Mouse (Mus musculus) intestine, embryonic 15.5 days (tissue): Measurements from ENCODE around the gene Plscr4. TPM values are rescaled to one million over a fixed set of nuclear protein-coding genes. Genes with fewer than 3 reads are reported as not detected.

Experiments
- ATAC-seq: fragments of 200-750 bp; cut with Nextera tagmentation; 2 replicates; pipeline ENCODE4 v1.8.0; 2017; ENCODE audit warnings: moderate TSS enrichment, moderate library complexity
- H3K27ac ChIP-seq: fragments of 300-500 bp; sonication (generic); 2 replicates; pipeline ENCODE4 v1.5.1; 2015; ENCODE audit warnings: mild to moderate bottlenecking, inconsistent platforms
- H3K27me3 ChIP-seq: fragments of 300-500 bp; sonication (generic); replicated peaks from 2 replicates; pipeline ENCODE4 v1.6.1; 2015; ENCODE audit warnings: inconsistent platforms
- H3K36me3 ChIP-seq: fragments of 300-500 bp; sonication (generic); 2 replicates; pipeline ENCODE4 v1.6.1; 2015; ENCODE audit warnings: inconsistent platforms
- H3K4me1 ChIP-seq: fragments of 300-500 bp; sonication (generic); replicated peaks from 2 replicates; pipeline ENCODE4 v1.6.1; 2015; ENCODE audit warnings: inconsistent platforms
- H3K4me2 ChIP-seq: fragments of 300-500 bp; sonication (generic); replicated peaks from 2 replicates; pipeline ENCODE4 v1.6.1; 2015; ENCODE audit warnings: mild to moderate bottlenecking, inconsistent platforms
- H3K4me3 ChIP-seq: fragments of 300-500 bp; sonication (generic); replicated peaks from 2 replicates; pipeline ENCODE4 v1.5.1; 2015; ENCODE audit warnings: inconsistent platforms
- H3K9ac ChIP-seq: fragments of 300-500 bp; sonication (generic); 2 replicates; pipeline ENCODE4 v1.6.1; 2015; ENCODE audit warnings: inconsistent platforms
- H3K9me3 ChIP-seq: fragments of 300-500 bp; sonication (generic); 2 replicates; pipeline ENCODE4 v1.6.1; 2016; ENCODE audit warnings: inconsistent platforms
- WGBS: fragments of 180-500 bp; shearing (Covaris S2); methylation state at CpG from one replicate; pipeline ENCODE4 v1.1.7; 2015; 5-methylcytosine and 5-hydroxymethylcytosine counted together
- polyA plus RNA-seq: library from polyadenylated mRNA; unstranded; fragments of >200 nt; fragmentation: Nextera tagmentation; extraction: Ambion mirVana; gene quantifications from 2 replicates; pipeline ENCODE4 v1.2.1, GENCODE M21; 2015

The Plscr4 gene
- polyA plus RNA-seq, 1 experiment from 2014 or later, result 6.5 TPM

- ATAC-seq, result no peak
- no peaks in the 10 kb centered on the region for H3K9me3 ChIP-seq
- H3K9ac ChIP-seq, result no peak overlapping the region
- no peak overlapping the region for H3K27ac ChIP-seq
- H3K4me2 ChIP-seq, result no peak overlapping the region
- H3K27me3 ChIP-seq, result no peaks in the 10 kb centered on the region
- 60% methylated on average over 1 of the region's 1 CpGs for WGBS
- no peaks in the 10 kb centered on the region for H3K36me3 ChIP-seq
- no peaks in the 10 kb centered on the region for H3K4me1 ChIP-seq
- H3K4me3 ChIP-seq, result no peak overlapping the region
These were observed 17.1 kb downstream of the Plscr4 start for GRCm38 (mm10) chr9:92474244-92474643.

GRCm38 (mm10) chr9:92481663-92482062 lies 24.5 kb downstream of the Plscr4 start:
- Histone ChIP-seq H3K9ac (no peak overlapping the region), H3K4me1 (no peaks in the 10 kb centered on the region), H3K4me2 (no peak overlapping the region), H3K4me3 (no peak overlapping the region), H3K27me3 (no peaks in the 10 kb centered on the region), H3K36me3 (no peaks in the 10 kb centered on the region), H3K9me3 (no peaks in the 10 kb centered on the region), H3K27ac (no peak overlapping the region)
- ATAC-seq, result no peak
- WGBS, result 65% methylated on average over 2 of the region's 2 CpGs

GRCm38 (mm10) chr9:92482551-92482950 lies 25.4 kb downstream of the Plscr4 start:
- Histone ChIP-seq H3K36me3 (no peaks in the 10 kb centered on the region), H3K27ac (no peak overlapping the region), H3K4me1 (no peaks in the 10 kb centered on the region), H3K4me2 (no peak overlapping the region), H3K27me3 (no peaks in the 10 kb centered on the region), H3K4me3 (no peak overlapping the region), H3K9me3 (no peaks in the 10 kb centered on the region), H3K9ac (no peak overlapping the region)
- 92% methylated on average over 4 of the region's 4 CpGs for WGBS
- ATAC-seq, result no peak

DNA sequence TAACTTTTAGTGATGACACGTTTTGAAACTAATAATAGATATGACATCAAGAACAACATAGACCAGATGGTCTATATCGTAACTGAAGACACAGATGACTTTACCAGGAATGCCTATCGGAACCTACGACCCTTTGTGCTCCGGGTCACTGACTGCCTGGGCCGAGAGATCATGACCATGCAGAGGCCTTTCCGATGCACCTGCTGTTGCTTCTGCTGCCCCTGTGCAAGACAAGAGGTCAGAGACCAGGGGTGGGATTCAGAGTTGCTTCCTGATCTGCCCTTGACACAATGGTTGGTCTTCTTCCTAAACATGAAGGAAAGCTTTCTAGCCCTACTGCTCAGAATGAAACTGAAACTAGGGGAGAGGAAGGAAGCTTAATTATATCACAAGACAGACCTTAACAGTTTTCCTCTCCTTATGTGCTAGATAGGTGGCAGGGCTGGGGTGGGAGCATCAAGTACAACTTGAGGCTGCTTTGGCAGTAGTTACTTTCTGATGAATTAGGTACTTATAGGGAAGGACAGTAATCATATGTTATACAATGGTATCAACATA lies 27.6 kb downstream of the Plscr4 start:
- 83% methylated on average over 7 of the region's 7 CpGs for WGBS
- Histone ChIP-seq H3K9me3 (no peaks in the 10 kb centered on the region), H3K4me1 (no peaks in the 10 kb centered on the region)

DNA sequence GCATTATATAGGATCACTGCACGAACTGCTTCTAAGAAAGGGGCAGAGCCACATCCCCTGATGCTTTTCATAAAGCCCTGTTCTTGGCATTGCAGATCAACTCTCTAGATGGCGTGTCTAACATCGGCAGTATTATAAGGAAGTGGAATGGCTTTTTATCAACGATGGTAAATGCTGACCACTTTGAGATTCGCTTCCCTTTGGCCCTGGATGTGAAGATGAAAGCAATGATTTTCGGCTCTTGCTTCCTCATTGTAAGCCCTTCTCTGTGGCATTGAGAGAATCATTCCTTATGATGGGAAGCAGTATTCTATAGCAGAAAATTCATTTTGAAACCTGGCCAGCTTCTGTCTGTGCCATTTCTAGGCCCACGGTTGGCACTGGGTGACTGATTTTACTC lies 32.7 kb downstream of the Plscr4 start:
- Histone ChIP-seq H3K36me3 (no peaks in the 10 kb centered on the region), H3K4me1 (no peaks in the 10 kb centered on the region), H3K27ac (no peak overlapping the region), H3K9me3 (no peaks in the 10 kb centered on the region), H3K27me3 (no peaks in the 10 kb centered on the region), H3K4me3 (no peak overlapping the region), H3K4me2 (no peak overlapping the region), H3K9ac (no peak overlapping the region)
- ATAC-seq, result no peak
- 83% methylated on average over 7 of the region's 7 CpGs for WGBS

More for the DNA sequence above, 27.6 kb downstream of the Plscr4 start:
- Histone ChIP-seq H3K9ac (no peak overlapping the region), H3K4me2 (no peak overlapping the region), H3K27me3 (no peaks in the 10 kb centered on the region), H3K4me3 (no peak overlapping the region), H3K27ac (no peak overlapping the region), H3K36me3 (no peaks in the 10 kb centered on the region)
- no peak for ATAC-seq

DNA sequence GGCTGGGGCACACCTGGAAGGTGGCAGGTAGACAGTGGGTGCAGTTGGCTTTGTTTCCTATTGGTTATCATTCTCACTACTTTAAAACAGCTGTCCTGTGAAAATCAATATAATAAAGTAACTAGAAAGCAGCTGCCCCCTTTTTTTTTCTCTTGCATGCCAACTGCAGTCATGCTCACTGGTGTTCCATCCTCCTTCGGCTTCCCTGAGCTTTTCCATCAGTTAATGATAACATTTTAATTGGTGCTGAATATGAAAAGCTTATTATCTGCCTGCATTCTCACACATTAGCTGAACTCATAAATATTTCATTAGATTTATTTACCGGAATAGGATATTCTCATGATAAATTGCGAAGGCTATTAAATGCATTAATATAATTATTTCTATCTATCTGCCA lies 33.1 kb downstream of the Plscr4 start:
- Histone ChIP-seq H3K27ac (no peak overlapping the region), H3K36me3 (no peaks in the 10 kb centered on the region), H3K4me3 (no peak overlapping the region), H3K9me3 (no peaks in the 10 kb centered on the region), H3K9ac (no peak overlapping the region), H3K27me3 (no peaks in the 10 kb centered on the region), H3K4me1 (no peaks in the 10 kb centered on the region), H3K4me2 (no peak overlapping the region)
- 90% methylated on average over 3 of the region's 3 CpGs for WGBS
- ATAC-seq, result no peak

DNA sequence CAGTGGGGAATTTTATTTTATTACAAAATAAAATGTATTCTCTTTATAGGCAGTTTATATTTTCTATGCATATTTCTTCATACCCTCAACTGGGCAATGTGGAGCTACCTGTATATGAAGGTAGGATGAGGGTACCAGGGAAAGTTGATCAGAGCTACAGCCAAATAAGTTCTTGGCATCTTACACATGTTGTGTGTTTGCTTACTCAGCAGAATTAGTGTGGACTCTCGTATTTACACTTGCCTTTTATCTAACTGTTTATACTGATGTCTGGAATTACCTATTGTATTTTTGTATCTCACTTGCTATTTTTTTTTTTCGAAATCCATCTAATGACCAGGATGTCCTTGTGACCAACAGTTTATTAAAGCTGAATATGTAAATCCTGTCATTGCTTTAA lies 34.1 kb downstream of the Plscr4 start:
- no peaks in the 10 kb centered on the region for H3K27me3 ChIP-seq
- no peak overlapping the region for H3K9ac ChIP-seq
- no peaks in the 10 kb centered on the region for H3K36me3 ChIP-seq
- no peak overlapping the region for H3K4me3 ChIP-seq
- no peak overlapping the region for H3K27ac ChIP-seq
- H3K9me3 ChIP-seq, result no peaks in the 10 kb centered on the region
- ATAC-seq, result no peak
- H3K4me1 ChIP-seq, result no peaks in the 10 kb centered on the region
- WGBS, result 75% methylated on average over 2 of the region's 2 CpGs
- no peak overlapping the region for H3K4me2 ChIP-seq

DNA sequence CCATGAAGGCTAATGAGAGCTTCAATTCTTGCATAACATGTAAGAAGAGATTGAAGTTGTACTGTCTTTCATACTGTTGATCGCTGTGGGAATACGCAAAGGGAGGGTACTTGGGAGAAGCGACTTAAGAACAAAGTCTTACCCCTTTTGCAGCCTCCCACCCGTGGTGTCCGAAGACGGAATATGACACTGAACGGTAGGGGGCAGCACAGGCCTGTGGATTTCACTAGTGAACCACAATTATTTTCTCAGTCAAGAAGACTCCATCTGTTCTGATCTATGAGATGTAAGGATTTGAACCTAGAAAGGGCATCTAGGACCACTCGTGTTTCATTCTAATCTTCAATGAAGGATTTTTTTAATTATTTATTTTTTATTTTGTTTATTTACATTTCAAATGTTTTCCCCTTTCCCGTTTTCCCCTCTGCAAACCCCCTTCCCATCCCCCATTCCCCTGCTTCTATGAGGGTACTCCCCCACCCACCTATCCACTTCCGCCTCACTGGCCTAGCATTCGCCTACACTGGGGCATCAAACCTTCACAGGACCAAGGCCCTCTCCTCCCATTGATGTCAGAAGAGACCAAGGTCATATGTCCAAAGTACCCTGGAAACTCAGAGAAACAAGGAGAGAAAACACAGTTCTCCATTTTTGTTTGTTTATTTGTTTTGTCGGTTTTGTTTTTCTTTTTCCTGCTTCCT lies 42.7 kb downstream of the Plscr4 start:
- no peak overlapping the region for H3K4me2 ChIP-seq
- H3K4me3 ChIP-seq, result no peak overlapping the region
- no peaks in the 10 kb centered on the region for H3K36me3 ChIP-seq
- no peaks in the 10 kb centered on the region for H3K9me3 ChIP-seq
- H3K27ac ChIP-seq, result no peak overlapping the region
- no peak overlapping the region for H3K9ac ChIP-seq
- no peaks in the 10 kb centered on the region for H3K4me1 ChIP-seq
- peak; percentile 49 for ATAC-seq
- WGBS, result 56% methylated on average over 12 of the region's 12 CpGs
- no peaks in the 10 kb centered on the region for H3K27me3 ChIP-seq

GRCm38 (mm10) chr9:92504256-92504655 lies 47.1 kb downstream of the Plscr4 start:
- Histone ChIP-seq H3K4me2 (no peak overlapping the region), H3K36me3 (no peaks in the 10 kb centered on the region), H3K27ac (no peak overlapping the region), H3K9me3 (no peaks in the 10 kb centered on the region), H3K27me3 (no peaks in the 10 kb centered on the region), H3K9ac (no peak overlapping the region), H3K4me3 (no peak overlapping the region), H3K4me1 (no peaks in the 10 kb centered on the region)
- 38% methylated on average over 3 of the region's 3 CpGs for WGBS
- ATAC-seq, result peak; percentile 56; the same call in 1 of the 2 replicates

- Histone ChIP-seq H3K4me2 (no peak overlapping the region), H3K4me1 (no peaks in the 10 kb centered on the region), H3K27me3 (no peaks in the 10 kb centered on the region), H3K27ac (no peak overlapping the region), H3K9ac (no peak overlapping the region), H3K36me3 (no peaks in the 10 kb centered on the region), H3K4me3 (no peak overlapping the region), H3K9me3 (no peaks in the 10 kb centered on the region)
- ATAC-seq, result no peak
- WGBS, result 62% methylated on average over 1 of the region's 1 CpGs
These were observed 47.7 kb downstream of the Plscr4 start for GRCm38 (mm10) chr9:92504889-92505288.

GRCm38 (mm10) chr9:92511696-92512095 lies 54.5 kb downstream of the Plscr4 start:
- no peak for ATAC-seq
- Histone ChIP-seq H3K4me3 (no peak overlapping the region), H3K27ac (no peak overlapping the region)

DNA sequence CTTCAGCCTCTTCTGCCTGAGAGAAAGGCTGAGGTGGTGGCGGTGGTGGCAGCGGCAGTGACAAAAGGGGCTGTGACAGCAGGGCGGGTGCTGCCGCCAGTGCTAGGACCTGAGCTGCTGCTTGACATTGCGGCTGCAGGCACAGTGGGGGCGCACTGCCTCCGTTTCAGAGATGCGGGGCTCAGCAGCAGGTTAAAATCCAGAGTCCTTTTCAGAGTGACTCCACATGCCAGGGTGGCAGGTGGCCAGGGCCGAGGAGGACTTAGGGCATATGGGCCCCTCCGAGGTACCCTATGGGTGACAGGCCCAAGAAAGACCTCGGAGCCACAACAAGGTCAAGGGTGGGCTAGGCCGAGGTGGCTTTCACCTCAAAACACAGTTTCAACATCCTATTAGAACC lies 59.9 kb downstream of the Plscr4 start:
- 96% methylated on average over 12 of the region's 12 CpGs for WGBS
- no peaks in the 10 kb centered on the region for H3K36me3 ChIP-seq
- H3K27me3 ChIP-seq, result no peaks in the 10 kb centered on the region
- H3K4me1 ChIP-seq, result no peaks in the 10 kb centered on the region
- H3K4me2 ChIP-seq, result no peak overlapping the region
- ATAC-seq, result no peak
- peaks cover 4% of the 10 kb centered on the region; the same call in 1 of the 2 replicates for H3K9me3 ChIP-seq
- no peak overlapping the region for H3K9ac ChIP-seq
- no peak overlapping the region for H3K4me3 ChIP-seq
- no peak overlapping the region for H3K27ac ChIP-seq

More at GRCm38 (mm10) chr9:92511696-92512095, 54.5 kb downstream of the Plscr4 start:
- H3K9ac ChIP-seq, result no peak overlapping the region
- H3K4me2 ChIP-seq, result no peak overlapping the region
- H3K27me3 ChIP-seq, result no peaks in the 10 kb centered on the region
- no peaks in the 10 kb centered on the region for H3K9me3 ChIP-seq
- no peaks in the 10 kb centered on the region for H3K36me3 ChIP-seq
- no peaks in the 10 kb centered on the region for H3K4me1 ChIP-seq

DNA sequence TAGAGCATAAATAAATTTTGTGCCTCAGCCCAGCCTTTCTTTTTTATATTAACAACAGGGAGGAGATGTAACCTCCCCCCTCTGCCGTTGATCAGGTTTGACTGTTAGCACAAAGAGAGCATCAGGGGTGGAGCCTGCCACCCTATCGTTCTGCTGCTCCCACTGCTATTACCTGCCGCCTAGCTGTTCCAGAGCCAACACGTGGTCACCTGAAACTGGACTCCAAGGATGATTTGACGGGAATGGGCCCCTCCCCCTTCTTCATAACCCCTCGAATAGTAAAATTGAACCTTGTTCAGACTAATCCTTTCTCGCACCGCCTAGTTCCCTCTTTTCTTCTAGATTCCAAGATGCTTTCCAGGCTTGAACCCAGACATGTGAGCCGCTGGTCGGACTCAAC lies 63.6 kb downstream of the Plscr4 start:
- WGBS, result 94% methylated on average over 10 of the region's 10 CpGs

More for the DNA sequence above, 63.6 kb downstream of the Plscr4 start:
- H3K4me2 ChIP-seq, result no peak overlapping the region
- no peak overlapping the region for H3K4me3 ChIP-seq
- H3K36me3 ChIP-seq, result no peaks in the 10 kb centered on the region
- H3K27ac ChIP-seq, result no peak overlapping the region
- H3K27me3 ChIP-seq, result no peaks in the 10 kb centered on the region
- H3K9me3 ChIP-seq, result peaks cover 4% of the 10 kb centered on the region; the same call in 1 of the 2 replicates
- no peak for ATAC-seq
- no peaks in the 10 kb centered on the region for H3K4me1 ChIP-seq
- no peak overlapping the region for H3K9ac ChIP-seq
